Mouse (Mus musculus) liver, postnatal 0 days (tissue): ENCODE results near the gene B4galt3. TPM values are rescaled to one million over a fixed set of nuclear protein-coding genes. Genes with fewer than 3 reads are reported as not detected.
"Not testable (repeated sequence)": the region's sequence is repeated elsewhere in the genome, so short reads cannot be mapped to it uniquely, and the experiment has no call there.

Experiments
- ATAC-seq: fragments of 200-750 bp; cut with Nextera tagmentation; 2 replicates; pipeline ENCODE4 v1.8.0; 2017; ENCODE audit warnings: mild to moderate bottlenecking, moderate library complexity
- DNase-seq: peaks from one replicate; pipeline ENCODE4 v3.0.0-alpha.2; 2016
- H3K27ac ChIP-seq: fragments of 300-500 bp; sonication (generic); 2 replicates; pipeline ENCODE4 v1.5.1; 2014; ENCODE audit warnings: antibody characterized with exemption, moderate library complexity, mild to moderate bottlenecking, low read depth
- H3K27me3 ChIP-seq: fragments of 300-500 bp; sonication (generic); 2 replicates; pipeline ENCODE4 v1.6.1; 2014; ENCODE audit warnings: low read length, control low read depth, mixed read lengths; ENCODE audit not compliant: insufficient read depth
- H3K36me3 ChIP-seq: fragments of 300-500 bp; sonication (generic); replicated peaks from 2 replicates; pipeline ENCODE4 v1.6.1; 2014; ENCODE audit warnings: mild to moderate bottlenecking, control low read depth, low read length, moderate library complexity, mixed read lengths; ENCODE audit not compliant: insufficient read depth
- H3K4me1 ChIP-seq: fragments of 300-500 bp; sonication (generic); 2 replicates; pipeline ENCODE4 v1.6.1; 2014; ENCODE audit warnings: antibody characterized with exemption, mild to moderate bottlenecking, control low read depth; ENCODE audit not compliant: insufficient read depth
- H3K4me2 ChIP-seq: fragments of 300-500 bp; sonication (generic); 2 replicates; pipeline ENCODE4 v1.6.1; 2014; ENCODE audit warnings: low read depth, mild to moderate bottlenecking, low read length, moderate library complexity, mixed read lengths
- H3K4me3 ChIP-seq: fragments of 300-500 bp; sonication (generic); 2 replicates; pipeline ENCODE4 v1.5.1; 2014; ENCODE audit warnings: low read depth, low read length
- H3K9ac ChIP-seq: fragments of 300-500 bp; sonication (generic); replicated peaks from 2 replicates; pipeline ENCODE4 v1.6.1; 2014; ENCODE audit warnings: mild to moderate bottlenecking, moderate library complexity
- H3K9me3 ChIP-seq: fragments of 300-500 bp; sonication (generic); 2 replicates; pipeline ENCODE4 v1.6.1; 2016; ENCODE audit warnings: mild to moderate bottlenecking, control low read depth, low read length, mixed read lengths
- CTCF ChIP-seq: sonication (generic); IDR thresholded peaks from 2 replicates; pipeline ENCODE4 v1.5.1; 2016; ENCODE audit warnings: antibody characterized with exemption, low read depth
- EP300 ChIP-seq: IDR thresholded peaks from 2 replicates; pipeline ENCODE4 v1.6.1; 2016; ENCODE audit warnings: antibody characterized with exemption, low read depth, mild to moderate bottlenecking
- WGBS: fragments of 180-500 bp; shearing (Covaris S2); extraction: QIAGEN DNeasy Blood & Tissue Kit; methylation state at CpG from one replicate; pipeline ENCODE4 v1.1.7; 2014; ENCODE audit not compliant: insufficient replicate concordance; 5-methylcytosine and 5-hydroxymethylcytosine counted together
- polyA plus RNA-seq: library from polyadenylated mRNA; unstranded; fragments of >200 nt; fragmentation: Nextera tagmentation; extraction: Ambion mirVana; gene quantifications from 2 replicates; pipeline ENCODE4 v1.2.1, GENCODE M21; 2015

Gene B4galt3
- polyA plus RNA-seq, 1 experiment from 2014 or later = 16.0 TPM

DNA sequence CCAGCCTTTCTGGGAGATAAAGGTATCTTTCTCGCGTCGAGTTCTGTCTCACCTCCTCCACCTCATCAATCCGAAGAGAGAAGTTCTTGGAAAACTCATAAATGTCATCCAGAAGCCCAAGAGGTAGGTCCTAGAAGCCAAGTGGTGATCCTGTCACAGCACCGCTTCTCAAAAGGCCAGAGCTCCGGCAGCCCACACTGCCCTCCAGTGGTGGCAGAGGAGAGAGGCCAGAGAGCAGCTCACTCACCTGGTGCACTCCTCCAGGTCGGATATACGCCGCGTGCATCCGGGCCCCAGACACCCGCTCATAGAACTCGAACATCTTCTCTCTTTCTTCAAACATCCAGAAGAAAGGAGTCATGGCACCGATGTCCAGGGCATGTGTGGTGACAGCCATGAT is 31.7 kb upstream of the B4galt3 start:
- Histone ChIP-seq H3K4me2 (no peak overlapping the region), H3K4me1 (peaks cover 2% of the 10 kb centered on the region; the same call in 1 of the 2 replicates), H3K36me3 (peaks cover 77% of the 10 kb centered on the region), H3K27ac (peak overlapping the region; percentile 44; the same call in 1 of the 2 replicates), H3K9me3 (no peaks in the 10 kb centered on the region), H3K9ac (no peak overlapping the region), H3K4me3 (no peak overlapping the region), H3K27me3 (no peaks in the 10 kb centered on the region)
- TF ChIP-seq EP300 (no peak), CTCF (peak; percentile 91)
- WGBS = 63% methylated on average over 14 of the region's 14 CpGs
- ATAC-seq = peak; percentile 63
- DNase-seq = peak; percentile 83

DNA sequence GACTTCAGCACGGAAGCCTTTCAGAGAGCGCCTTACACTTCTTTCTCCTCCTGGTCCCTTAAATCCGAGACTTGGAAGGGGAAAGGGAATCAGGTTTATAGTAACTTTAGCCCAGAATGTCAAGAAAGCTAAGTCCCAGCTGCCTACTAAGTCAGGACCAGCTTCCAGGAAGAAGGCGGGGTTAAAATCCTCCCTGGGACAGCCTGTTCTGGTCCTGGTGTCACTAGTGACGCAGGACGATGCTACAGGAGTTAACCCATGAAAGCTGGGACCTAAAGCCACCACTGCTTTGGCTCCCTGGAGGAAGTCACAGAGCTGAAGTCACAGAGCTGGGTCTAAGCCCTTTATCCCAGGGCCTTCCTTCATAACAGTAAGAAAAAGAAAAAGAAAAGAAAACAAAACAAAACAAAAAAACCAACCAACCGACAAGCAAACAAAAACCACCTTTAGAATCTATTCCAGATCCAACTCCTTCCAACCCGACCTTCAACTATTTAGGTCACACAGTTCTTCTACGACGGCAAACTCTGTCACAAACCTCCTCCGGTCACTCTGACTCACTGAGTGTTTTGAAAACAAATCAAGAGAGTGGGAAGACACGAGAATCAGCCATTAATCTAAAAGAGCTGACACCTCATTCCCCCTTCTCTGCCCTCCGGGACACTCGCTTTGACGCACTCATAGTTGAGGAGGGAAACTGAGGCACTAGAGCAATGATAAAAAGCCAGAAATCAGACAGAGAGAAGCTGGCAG is 30.0 kb upstream of the B4galt3 start:
- no peak for TF ChIP-seq CTCF
- TF ChIP-seq EP300 = peak; percentile 85
- no peak overlapping the region for H3K4me2 ChIP-seq

DNA sequence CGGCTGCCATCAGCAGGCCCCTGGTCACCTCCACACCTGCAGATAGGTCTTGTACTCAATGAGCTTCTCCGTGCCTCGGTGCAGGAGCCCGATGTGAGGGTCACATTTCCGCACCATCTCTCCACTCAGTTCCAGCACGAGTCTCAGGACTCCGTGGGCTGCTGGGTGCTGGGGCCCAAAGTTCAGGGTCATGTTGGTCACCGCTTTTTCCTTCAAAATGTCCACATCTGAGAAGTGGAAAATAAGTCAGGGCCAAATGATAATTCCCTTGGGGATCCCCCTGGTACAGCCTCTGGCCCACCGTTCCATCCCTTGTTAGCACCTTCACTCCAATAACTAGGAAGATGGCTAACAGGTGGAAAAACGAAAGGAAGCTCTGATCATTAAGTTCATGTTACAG is 29.2 kb upstream of the B4galt3 start:
- no peak overlapping the region for H3K9ac ChIP-seq

More for the DNA sequence above, 30.0 kb upstream of the B4galt3 start:
- H3K4me1 ChIP-seq = no peaks in the 10 kb centered on the region
- WGBS = 75% methylated on average over 15 of the region's 15 CpGs
- ATAC-seq (no peak), DNase-seq (no peak)
- no peak overlapping the region for H3K9ac ChIP-seq
- H3K4me3 ChIP-seq = no peak overlapping the region
- no peaks in the 10 kb centered on the region for H3K9me3 ChIP-seq
- peaks cover 71% of the 10 kb centered on the region for H3K36me3 ChIP-seq
- H3K27me3 ChIP-seq = no peaks in the 10 kb centered on the region
- H3K27ac ChIP-seq = peak overlapping the region; percentile 35; the same call in 1 of the 2 replicates

DNA sequence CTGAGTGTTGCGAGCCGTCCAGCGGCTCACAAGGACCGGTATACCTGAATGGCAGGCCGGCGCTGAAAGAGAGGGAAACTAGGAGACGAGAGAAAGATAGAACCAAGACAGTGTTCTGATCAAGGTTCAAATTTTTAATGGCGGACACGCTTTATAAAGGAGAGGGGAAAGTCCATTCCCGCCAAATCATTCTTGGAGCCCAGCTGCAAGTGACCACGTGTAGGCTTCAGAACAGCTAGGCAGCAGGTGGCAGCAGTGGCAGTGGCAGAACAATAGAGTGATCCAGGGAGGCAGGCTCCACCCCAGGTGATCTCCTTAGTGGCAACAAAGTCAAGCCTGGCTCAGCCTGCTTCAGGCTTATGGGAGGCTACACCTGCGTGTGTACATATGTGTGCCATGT is 28.2 kb upstream of the B4galt3 start:
- not testable (repeated sequence) for ATAC-seq
- 84% methylated on average over 12 of the region's 12 CpGs for WGBS

More for the DNA sequence above, 29.2 kb upstream of the B4galt3 start:
- peaks cover 6% of the 10 kb centered on the region for H3K4me1 ChIP-seq
- 85% methylated on average over 10 of the region's 10 CpGs for WGBS
- no peak overlapping the region for H3K4me2 ChIP-seq
- no peak overlapping the region for H3K4me3 ChIP-seq
- 0 out of 2 replicates have a peak overlapping the region, but pooled peaks have one; percentile 35 for H3K27ac ChIP-seq
- ATAC-seq = no peak
- DNase-seq = no peak
- H3K27me3 ChIP-seq = no peaks in the 10 kb centered on the region
- TF ChIP-seq EP300 = no peak
- no peak for TF ChIP-seq CTCF
- H3K9me3 ChIP-seq = no peaks in the 10 kb centered on the region
- peaks cover 64% of the 10 kb centered on the region for H3K36me3 ChIP-seq

DNA sequence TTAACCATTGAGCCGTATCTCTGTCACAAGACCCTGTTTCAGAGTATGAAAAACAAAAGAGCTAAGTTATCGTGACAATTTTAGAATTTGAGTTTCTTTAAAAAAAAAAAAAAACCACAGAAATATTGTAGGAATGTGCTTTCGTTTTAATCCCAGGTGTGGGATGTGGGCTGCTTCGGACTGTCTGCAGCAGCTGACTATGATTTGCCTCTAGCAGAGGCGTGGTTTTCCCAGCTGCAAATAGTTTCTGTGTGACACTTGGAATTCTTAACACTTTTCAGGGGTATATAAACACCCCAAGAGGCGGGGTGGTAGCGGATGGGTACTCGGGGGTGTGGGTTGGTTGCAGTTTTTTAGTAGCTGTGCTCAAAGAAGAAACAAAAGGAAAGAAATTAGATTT is 24.8 kb upstream of the B4galt3 start:
- TF ChIP-seq CTCF (no peak), EP300 (no peak)
- 87% methylated on average over 8 of the region's 8 CpGs for WGBS
- H3K27me3 ChIP-seq = 0 out of 2 replicates have a peak, but pooled peaks cover 4% of the 10 kb centered on the region
- no peak overlapping the region for H3K4me2 ChIP-seq
- H3K4me1 ChIP-seq = peaks cover 21% of the 10 kb centered on the region
- DNase-seq (no peak), ATAC-seq (no peak)
- H3K4me3 ChIP-seq = no peak overlapping the region
- no peaks in the 10 kb centered on the region for H3K9me3 ChIP-seq
- no peak overlapping the region for H3K9ac ChIP-seq
- H3K27ac ChIP-seq = no peak overlapping the region
- H3K36me3 ChIP-seq = peaks cover 30% of the 10 kb centered on the region

More for the DNA sequence above, 28.2 kb upstream of the B4galt3 start:
- not testable (repeated sequence) for H3K4me3 ChIP-seq, H3K9me3 ChIP-seq, H3K4me2 ChIP-seq, H3K27ac ChIP-seq, H3K27me3 ChIP-seq, DNase-seq, H3K9ac ChIP-seq
- peaks cover 12% of the 10 kb centered on the region for H3K4me1 ChIP-seq
- peaks cover 55% of the 10 kb centered on the region for H3K36me3 ChIP-seq

DNA sequence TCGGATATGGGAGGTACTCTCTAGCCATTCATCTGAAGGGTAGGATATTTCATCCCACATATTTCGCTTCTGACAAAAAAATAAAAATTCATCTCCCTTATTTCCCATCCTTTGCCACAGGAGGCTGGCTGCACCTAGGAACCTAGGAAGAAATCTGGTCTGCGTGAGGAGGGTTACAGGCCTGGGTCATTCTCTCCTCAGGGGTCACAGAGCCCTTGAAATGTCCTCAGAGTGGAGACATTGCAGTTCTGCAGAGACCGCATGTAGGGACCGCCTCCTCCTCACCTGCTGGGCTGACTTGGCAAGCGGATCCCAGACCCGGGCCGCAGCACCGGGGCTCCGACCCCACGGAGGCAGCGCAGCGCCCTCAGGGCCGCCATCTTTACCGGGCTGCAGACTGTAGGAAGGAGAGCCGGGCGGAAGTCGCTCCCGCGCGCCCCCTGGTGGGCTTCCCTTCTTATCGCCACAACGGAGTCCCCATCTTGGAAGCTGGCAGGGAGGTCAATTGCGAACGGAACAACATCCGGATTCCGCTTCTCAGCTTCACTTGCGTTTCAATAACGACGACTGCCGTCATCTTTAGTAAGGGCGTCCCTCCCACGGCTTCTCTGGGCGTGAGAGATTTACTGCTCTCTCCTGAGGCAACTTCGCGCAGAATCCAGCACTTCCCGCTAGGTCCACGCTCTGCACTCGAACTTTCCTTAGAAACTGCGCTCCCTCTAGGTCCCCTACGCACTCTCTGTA is 23.2 kb upstream of the B4galt3 start:
- H3K9ac ChIP-seq = peak overlapping the region; percentile 81
- H3K4me2 ChIP-seq = peak overlapping the region; percentile 97
- DNase-seq = peak; percentile 98
- under 1% methylated on average over 41 of the region's 41 CpGs for WGBS
- H3K4me1 ChIP-seq = peaks cover 21% of the 10 kb centered on the region
- H3K4me3 ChIP-seq = peak overlapping the region; percentile 70
- peak overlapping the region; percentile 81 for H3K27ac ChIP-seq
- H3K27me3 ChIP-seq = peaks cover 16% of the 10 kb centered on the region; the same call in 1 of the 2 replicates
- TF ChIP-seq EP300 (peak; percentile 57), CTCF (peak; percentile 99)
- peak; percentile 96 for ATAC-seq
- H3K9me3 ChIP-seq = no peaks in the 10 kb centered on the region
- H3K36me3 ChIP-seq = peaks cover 15% of the 10 kb centered on the region
